Mouse (Mus musculus) gastrocnemius, postnatal 4 days (tissue): Measurements from ENCODE around the gene Proz. TPM values are rescaled to one million over a fixed set of nuclear protein-coding genes. Genes with fewer than 3 reads are reported as not detected.
A peak's percentile ranks its signal among the peaks of the same experiment; 100 is the strongest.

Experiments used
- DNase-seq, 2 experiments: peaks; one replicate each; pipeline ENCODE4 v3.0.0; 2021 to 2022; ENCODE audit warnings: low spot score in 2 of 2, mixed read lengths in 2 of 2
- total RNA-seq, 2 experiments: library from RNA; stranded (reverse); gene quantifications; 2 replicates each; pipeline ENCODE4 v1.2.3; 2021

The Proz gene
- total RNA-seq, 2 experiments from 2014 or later = 0.12 to 0.49 TPM

GRCm38 (mm10) chr8:13105908-13106551, 45.3 kb downstream of the Proz start:
- peak; percentile 59 to 71 for DNase-seq

DNA sequence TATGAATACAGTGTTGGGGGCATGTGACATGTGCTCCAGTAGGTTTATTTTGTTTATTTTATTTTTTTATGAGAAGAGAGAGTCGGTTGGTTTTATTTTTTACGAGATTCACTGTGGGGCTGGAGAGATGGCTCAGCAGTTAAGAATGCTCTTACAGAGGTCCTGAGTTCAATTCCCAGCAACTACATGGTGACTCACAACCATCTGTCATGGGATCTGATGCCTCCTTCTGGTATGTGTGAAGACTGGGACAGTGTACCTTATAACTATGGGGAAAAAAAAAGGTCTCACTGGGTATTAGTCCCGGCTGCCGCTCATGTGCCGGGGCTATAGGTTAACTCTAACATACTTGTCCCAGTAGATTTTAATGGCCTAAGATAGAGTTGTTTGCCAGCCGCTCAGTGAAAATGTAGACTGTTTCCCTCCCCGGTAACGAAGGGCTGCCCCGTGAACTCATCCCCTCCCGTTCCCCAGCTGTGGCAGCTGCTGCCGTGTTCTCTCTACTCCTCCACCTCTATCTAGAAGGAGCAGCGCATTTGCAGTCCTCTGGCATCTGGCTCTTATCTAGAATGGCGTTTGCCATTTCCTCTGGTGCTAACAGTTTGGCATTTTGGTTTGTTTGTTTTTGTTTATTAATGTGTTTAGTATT, 47.4 kb downstream of the Proz start:
- DNase-seq = no peak

- DNase-seq = no peak
Measured at GRCm38 (mm10) chr8:13108967-13109366, 48.3 kb downstream of the Proz start.

- DNase-seq = no peak
Measured at GRCm38 (mm10) chr8:13109416-13109960, 48.8 kb downstream of the Proz start.

- no peak for DNase-seq
Measured at GRCm38 (mm10) chr8:13111917-13112316, 51.2 kb downstream of the Proz start.

DNA sequence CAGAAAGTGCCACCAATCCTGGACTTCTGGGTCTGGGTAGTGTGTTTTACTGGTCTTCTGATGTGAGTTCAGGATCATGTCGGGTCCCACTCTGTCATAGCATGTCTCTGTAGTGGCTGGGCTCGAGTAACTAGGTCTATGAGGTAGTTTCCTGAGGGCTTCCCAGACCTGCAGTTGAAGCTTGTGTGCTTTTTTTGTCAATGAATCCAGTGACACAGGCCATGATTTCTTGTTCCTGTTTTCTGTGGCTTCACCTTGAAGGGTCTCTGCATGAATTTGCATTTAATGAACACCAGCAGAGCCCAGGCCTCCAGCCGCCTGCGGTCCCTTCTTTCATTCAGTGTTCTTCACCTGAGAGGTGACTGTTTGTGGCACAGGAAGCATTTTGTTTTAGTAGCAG, 52.5 kb downstream of the Proz start:
- no peak for DNase-seq

DNA sequence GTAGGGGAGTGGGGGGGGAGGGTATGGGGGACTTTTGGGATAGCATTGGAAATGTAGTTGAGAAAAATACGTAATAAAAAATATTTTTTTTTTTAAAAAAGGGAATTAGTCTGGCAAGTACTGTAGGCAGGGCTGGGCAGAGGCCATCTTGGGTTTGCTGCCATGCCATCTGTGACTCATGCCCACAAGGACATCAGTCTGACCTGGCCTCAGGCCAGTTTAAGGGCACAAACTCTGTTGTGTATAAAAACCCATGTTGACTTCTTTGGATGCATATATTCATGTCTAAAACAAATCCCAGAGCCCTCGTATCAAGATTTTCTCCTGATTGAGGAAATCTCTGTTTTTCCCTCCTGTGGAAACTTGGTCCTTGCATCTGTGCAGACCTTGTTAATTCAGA, 56.4 kb downstream of the Proz start:
- no peak for DNase-seq

- DNase-seq = no peak
Measured at GRCm38 (mm10) chr8:13118516-13118915, 57.8 kb downstream of the Proz start.

DNA sequence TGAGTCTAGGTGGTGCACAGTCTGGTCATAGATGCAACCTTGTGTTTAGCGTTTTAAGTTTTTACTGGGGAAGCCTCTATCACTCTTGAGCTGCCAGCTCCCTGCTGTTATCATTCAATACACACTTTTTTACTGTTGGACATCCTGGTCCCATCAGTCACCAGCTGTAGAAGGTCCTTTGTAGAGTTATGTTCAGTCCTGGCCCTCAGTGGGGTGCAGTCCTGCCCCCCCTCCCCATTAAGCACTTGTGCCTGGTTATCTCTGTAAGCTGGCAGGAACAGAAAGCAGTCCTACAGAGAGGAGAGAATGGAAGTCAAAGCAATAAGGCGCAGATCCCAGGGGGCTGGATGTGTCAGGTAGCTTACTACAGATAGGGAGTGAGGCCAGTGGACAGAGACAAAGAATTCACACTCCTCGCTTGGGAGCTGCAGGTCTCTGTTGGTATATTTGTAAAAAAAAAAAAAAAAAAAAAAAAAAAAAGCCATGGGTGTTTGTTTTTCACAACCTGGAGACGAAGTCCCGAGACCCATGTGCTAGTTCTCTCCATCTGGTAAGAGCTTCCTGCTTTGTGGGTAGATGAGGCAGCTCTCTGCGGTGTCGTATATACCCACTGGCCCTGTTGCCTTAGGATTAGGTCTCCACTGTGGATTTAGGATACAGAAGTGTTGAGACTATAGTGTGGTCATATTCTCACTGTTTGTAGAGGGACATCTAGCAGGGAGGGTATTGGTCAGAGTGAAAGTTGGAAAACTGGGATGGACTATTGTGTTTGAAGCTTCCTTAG, 60.4 kb downstream of the Proz start:
- DNase-seq = no peak

DNA sequence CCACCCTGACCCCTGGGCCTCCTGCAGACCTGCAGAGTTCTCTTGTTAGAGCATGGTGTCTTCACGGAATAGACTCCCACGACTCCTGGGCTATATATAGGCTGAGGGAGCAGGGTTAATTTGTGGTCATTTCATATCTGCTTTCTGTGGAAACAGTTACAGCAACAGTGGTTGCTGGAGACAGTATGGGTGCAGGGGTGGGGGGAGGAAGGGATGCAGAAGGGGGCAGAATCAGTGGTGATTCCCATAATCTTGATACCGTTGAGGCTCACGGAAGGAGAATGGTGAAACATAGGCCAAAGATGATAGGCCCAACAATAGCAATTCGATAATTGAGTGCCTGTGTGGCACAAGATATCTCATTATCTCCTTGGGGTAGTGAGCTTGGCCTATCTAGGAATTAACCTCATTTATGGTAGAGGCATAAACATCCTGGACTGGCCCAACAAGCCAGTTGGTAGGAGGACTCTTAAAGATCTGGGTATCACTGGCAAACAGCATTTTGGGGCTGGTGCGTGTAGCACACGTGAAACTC, 62.2 kb downstream of the Proz start:
- no peak for DNase-seq

DNA sequence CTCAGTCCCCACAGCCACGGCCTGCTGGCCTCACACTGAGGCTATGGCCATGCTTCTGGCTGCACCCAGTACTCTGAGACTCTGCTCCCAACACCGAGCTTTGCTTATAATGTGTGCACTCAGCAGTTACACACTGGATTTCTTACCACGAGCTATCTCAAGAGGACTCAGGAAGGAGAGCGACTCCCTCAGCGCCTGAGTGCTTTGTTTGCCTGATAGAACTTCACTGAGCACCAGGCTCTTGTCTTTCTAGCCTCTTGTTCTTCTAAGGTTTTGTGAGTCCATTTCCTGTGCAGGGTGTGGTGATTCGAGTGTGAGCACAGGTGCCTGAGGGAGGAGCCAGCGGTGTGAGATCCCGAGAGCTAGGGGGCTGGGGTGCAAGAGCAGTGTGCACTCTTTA, 64.2 kb downstream of the Proz start:
- no peak for DNase-seq

Other genes with a start within 250 kb of the Proz start
- 10 to 100 TPM; 36.0 to 42.4 TPM for gene Mcf2l, start 187.1 kb upstream of the Proz start, total RNA-seq
- under 1 TPM in 1 of 2 experiments, not detected in 1; 0.18 TPM for gene F7, start 34.9 kb upstream of the Proz start, total RNA-seq
- 1 to 10 TPM in 1 of 2 experiments, not detected in 1; 1.7 TPM for gene F10, start 23.6 kb upstream of the Proz start, total RNA-seq
- gene Pcid2, start 44.5 kb downstream of the Proz start, total RNA-seq = 10 to 100 TPM; 13.9 to 15.9 TPM
- gene Cul4a, start 44.7 kb downstream of the Proz start, total RNA-seq = 100 to 1,000 TPM in 1 of 2 experiments, 10 to 100 TPM in 1; 99.9 to 112 TPM
- gene Lamp1, start 98.2 kb downstream of the Proz start, total RNA-seq = 100 to 1,000 TPM; 265 to 276 TPM
- 10 to 100 TPM in 1 of 2 experiments, 1 to 10 TPM in 1; 8.2 to 10.6 TPM for gene Grtp1, start 139.7 kb downstream of the Proz start, total RNA-seq
- 10 to 100 TPM; 78.0 to 80.2 TPM for gene Adprhl1, start 193.2 kb downstream of the Proz start, total RNA-seq
- 10 to 100 TPM; 28.5 to 29.2 TPM for gene Dcun1d2, start 227.2 kb downstream of the Proz start, total RNA-seq
- 10 to 100 TPM; 21.7 to 22.6 TPM for gene Tmco3, start 227.3 kb downstream of the Proz start, total RNA-seq